8 mouse cellular contexts compared by ENCODE assay signal in the genomic region with DNA sequence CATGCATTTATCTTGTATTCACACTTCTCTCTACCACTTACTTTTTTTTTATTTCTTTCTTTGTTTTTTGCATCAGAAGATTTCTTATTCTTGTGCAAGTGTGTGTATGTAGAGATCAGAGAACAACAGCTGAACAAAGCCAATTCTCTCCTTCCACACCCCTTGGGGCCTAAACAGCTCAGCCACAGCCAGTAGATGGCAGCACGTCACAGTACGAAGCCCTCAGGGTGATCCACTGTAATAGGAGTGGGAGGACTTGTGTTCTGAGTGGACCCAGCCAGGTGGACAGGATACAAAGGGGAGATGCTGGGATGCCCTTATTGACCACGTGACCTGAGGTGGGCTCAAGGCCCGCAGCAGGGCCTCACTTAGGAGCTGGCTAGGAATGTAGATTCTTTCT. TPM values are rescaled to one million over a fixed set of nuclear protein-coding genes. Genes with fewer than 3 reads are reported as not detected.
A peak's percentile ranks its signal among the peaks of the same experiment; 100 is the strongest.
DNase-seq lines count a peak whose midpoint lies in the region; ATAC-seq and TF ChIP-seq lines count a peak whose summit lies in the region.

No protein-coding gene starts in this region.

- no peaks in the 10 kb centered on the region for H3K27me3 ChIP-seq in Patski
- no peaks in the 10 kb centered on the region for H3K27me3 ChIP-seq in hindbrain, embryonic 10.5 days (ENCODE audit: insufficient read depth, poor library complexity, severe bottlenecking)

- H3K4me1 ChIP-seq in hindbrain, embryonic 10.5 days (replicated peaks) = peaks cover 9% of the 10 kb centered on the region; the same call in 1 of the 2 replicates

- no peak overlapping the region for H3K27ac ChIP-seq in hindbrain, embryonic 10.5 days

- ATAC-seq in Patski = no peak

- 9% methylated on average over 4 of the region's 4 CpGs for WGBS in hindbrain, embryonic 10.5 days

- no peak overlapping the region for H3K4me3 ChIP-seq in hindbrain, embryonic 10.5 days

- in situ Hi-C loops in Patski (cut with MboI; ENCODE audit: low pct_unique_long_range_greater_than_20kb) = no loop called here

- peak; percentile 53 for TF ChIP-seq CTCF in Patski (IDR thresholded peaks at IDR 0.05)

- CTCF ChIA-PET in Patski (lab: Charles Lee) = interaction anchor here (1.1 kb wide), 1 partner anchor 9 kb away, joined by 3 read pairs; no protein-coding TSS in a partner anchor

- H3K36me3 ChIP-seq in hindbrain, embryonic 10.5 days = no peaks in the 10 kb centered on the region

- POLR2A ChIA-PET in Patski (lab: Charles Lee) = no interaction called here

- no peak for DNase-seq in Patski (ENCODE audit: low read depth, low spot score)
- peak; percentile 67 for DNase-seq in cerebellum, adult 9-10 months
- peak; percentile 68 for DNase-seq in forelimb bud, embryonic 11.5 days (ENCODE audit: low read depth, low spot score)
- DNase-seq in hindbrain, embryonic 10.5 days (ENCODE audit: low spot score) = peak; percentile 68
- DNase-seq in layer of hippocampus, adult 9-11 months = peak; percentile 52
- DNase-seq in lung, postnatal 14 days = peak; percentile 88
- peak; percentile 54 to 73 for DNase-seq in right cerebral cortex, postnatal 10 days (ENCODE audit: low spot score in 2 of 2)
- DNase-seq in urinary bladder, postnatal 36 days (ENCODE audit: low spot score in 2 of 2) = peak; percentile 64 to 78

- H3K9me3 ChIP-seq in hindbrain, embryonic 10.5 days = no peaks in the 10 kb centered on the region

RNA-seq across cellular contexts. Expression of gene Cnr2, which starts 5.3 kb away (rescaled TPM):
- 0.03 TPM for polyA plus RNA-seq in Patski (2021)
- polyA plus RNA-seq in hindbrain, embryonic 10.5 days (2016; fragmentation: Nextera tagmentation; extraction: Ambion mirVana) = 0.21 and 0.66 TPM in 2 replicates

RNA-seq across cellular contexts. Expression of gene Pnrc2, which starts 16.2 kb away (rescaled TPM):
- polyA plus RNA-seq in Patski (2021) = 105 TPM
- 171 and 204 TPM in 2 replicates for polyA plus RNA-seq in hindbrain, embryonic 10.5 days (2016; fragmentation: Nextera tagmentation; extraction: Ambion mirVana)

RNA-seq across cellular contexts. Expression of gene Fuca1, which starts 30.7 kb away (rescaled TPM):
- 44.4 TPM for polyA plus RNA-seq in Patski (2021)
- 54.3 and 59.5 TPM in 2 replicates for polyA plus RNA-seq in hindbrain, embryonic 10.5 days (2016; fragmentation: Nextera tagmentation; extraction: Ambion mirVana)

RNA-seq across cellular contexts. Expression of gene Srsf10, which starts 34.3 kb away (rescaled TPM):
- polyA plus RNA-seq in Patski (2021) = 89.0 TPM
- polyA plus RNA-seq in hindbrain, embryonic 10.5 days (2016; fragmentation: Nextera tagmentation; extraction: Ambion mirVana) = 283 and 352 TPM in 2 replicates

RNA-seq across cellular contexts. Expression of gene Hmgcl, which starts 56.4 kb away (rescaled TPM):
- polyA plus RNA-seq in Patski (2021) = 35.2 TPM
- 60.3 and 61.4 TPM in 2 replicates for polyA plus RNA-seq in hindbrain, embryonic 10.5 days (2016; fragmentation: Nextera tagmentation; extraction: Ambion mirVana)
